Mouse (Mus musculus) CH12.LX (cell line): ENCODE data around the gene Cobll1.
"Not testable (repeated sequence)": the region's sequence is repeated elsewhere in the genome, so short reads cannot be mapped to it uniquely, and the experiment has no call there.

Experiments used
- CTCF ChIP-seq, 2 experiments: IDR thresholded peaks in 1 of 2; conservative IDR thresholded peaks in 1 of 2; 2 replicates each; pipeline ENCODE4 v1.5.1; 2011 to 2012; ENCODE audit warnings: low read depth in 2 of 2, low read length in 2 of 2, improper control_type of control experiment in 1 of 2, inconsistent platforms in 1 of 2, mild to moderate bottlenecking in 1 of 2, moderate library complexity in 1 of 2
- EP300 ChIP-seq: IDR thresholded peaks from 2 replicates; pipeline ENCODE4 v1.6.1; 2011; ENCODE audit warnings: low read length, improper control_type of control experiment
- ETS1 ChIP-seq: conservative IDR thresholded peaks from 2 replicates; pipeline ENCODE4 v1.6.1; 2012; ENCODE audit warnings: low read depth, mild to moderate bottlenecking, inconsistent platforms, low read length, improper control_type of control experiment, moderate library complexity
- GABPA ChIP-seq: IDR thresholded peaks from 2 replicates; pipeline ENCODE4 v1.6.1; 2012; ENCODE audit warnings: low read depth, low read length, improper control_type of control experiment, inconsistent platforms; ENCODE audit not compliant: insufficient replicate concordance
- HCFC1 ChIP-seq: IDR thresholded peaks from 2 replicates; pipeline ENCODE4 v1.6.1; 2012; ENCODE audit warnings: low read depth, mild to moderate bottlenecking, inconsistent platforms, low read length, improper control_type of control experiment
- POLR2A ChIP-seq: IDR thresholded peaks from 2 replicates; pipeline ENCODE4 v1.6.1; 2011; ENCODE audit warnings: low read depth, mild to moderate bottlenecking, improper control_type of control experiment, low read length
- SMC3 ChIP-seq: IDR thresholded peaks from 2 replicates; pipeline ENCODE4 v1.6.1; 2011; ENCODE audit warnings: low read depth, low read length, improper control_type of control experiment
- UBTF ChIP-seq: IDR thresholded peaks from 2 replicates; pipeline ENCODE4 v1.6.1; 2012; ENCODE audit warnings: low read depth, mild to moderate bottlenecking, inconsistent platforms, low read length, improper control_type of control experiment, moderate library complexity
- USF1 ChIP-seq: IDR thresholded peaks from 2 replicates; pipeline ENCODE4 v1.6.1; 2014; ENCODE audit warnings: low read depth, mild to moderate bottlenecking, inconsistent platforms, low read length, improper control_type of control experiment
- USF2 ChIP-seq: conservative IDR thresholded peaks from 2 replicates; pipeline ENCODE4 v1.6.1; 2011; ENCODE audit warnings: low read depth, low read length, improper control_type of control experiment
- ZC3H11A ChIP-seq: IDR thresholded peaks from 2 replicates; pipeline ENCODE4 v1.6.1; 2012; ENCODE audit warnings: low read depth, mild to moderate bottlenecking, inconsistent platforms, low read length, improper control_type of control experiment
- ZMIZ1 ChIP-seq: IDR thresholded peaks from 2 replicates; pipeline ENCODE4 v1.6.1; 2012; ENCODE audit warnings: low read depth, mild to moderate bottlenecking, inconsistent platforms, low read length, improper control_type of control experiment

DNA sequence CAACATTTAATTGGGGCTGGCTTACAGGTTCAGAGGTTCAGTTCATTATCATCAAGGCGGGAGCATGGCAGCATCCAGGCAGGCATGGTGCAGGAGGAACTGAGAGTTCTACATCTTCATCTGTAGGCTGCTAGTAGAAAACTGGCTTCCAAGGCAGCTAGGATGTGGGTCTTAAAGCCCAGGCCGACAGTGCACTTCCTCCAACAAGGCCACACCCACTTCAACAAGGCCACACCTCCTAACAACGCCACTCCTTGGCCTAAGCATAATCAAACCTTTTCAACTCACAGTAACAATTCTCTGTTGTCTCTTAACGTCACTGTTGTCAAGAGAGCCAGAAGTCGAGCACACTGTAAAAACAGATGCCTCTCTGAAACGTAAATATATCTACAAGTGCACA is 21.6 kb upstream of the Cobll1 start:
- not testable (repeated sequence) for TF ChIP-seq EP300; ZMIZ1; ZC3H11A; POLR2A; GABPA; CTCF (conservative IDR thresholded peaks at IDR 0.05 in 1 of 2, IDR thresholded peaks at IDR 0.05 in 1 of 2; ENCODE audit: low read depth in 2 of 2, low read length in 2 of 2); USF2; SMC3; UBTF; USF1; ETS1; HCFC1
